Mouse (Mus musculus): ENCODE data around the gene Bpifb9a.
A peak's percentile ranks its signal among the peaks of the same experiment; 100 is the strongest.
"Not testable (repeated sequence)": the region's sequence is repeated elsewhere in the genome, so short reads cannot be mapped to it uniquely, and the experiment has no call there.

Gene Bpifb9a

DNA sequence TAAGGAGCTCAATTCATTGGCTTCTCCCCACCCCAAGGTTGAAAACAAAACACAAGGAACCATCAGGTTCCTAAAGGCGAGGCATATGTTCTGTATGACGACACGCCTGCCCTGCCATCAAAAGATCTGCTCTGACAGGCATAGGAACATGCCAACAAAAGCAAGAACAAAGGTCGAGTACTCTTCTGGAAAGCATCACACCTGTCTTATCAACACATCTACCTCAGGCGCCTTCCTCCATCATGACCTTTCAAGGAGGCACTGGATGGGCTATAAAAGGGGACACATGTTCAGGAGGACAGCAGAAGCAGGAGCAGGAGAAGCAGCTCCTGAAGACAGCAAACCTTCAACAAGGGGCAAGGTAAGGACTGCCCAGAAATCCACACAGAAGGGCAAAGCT lies at the start of gene Bpifb9a:
Gene Bpifb9a, plus strand, starts transcription at position 301 of the 400 bp plus-strand sequence.
- not testable (repeated sequence) for DNase-seq

DNA sequence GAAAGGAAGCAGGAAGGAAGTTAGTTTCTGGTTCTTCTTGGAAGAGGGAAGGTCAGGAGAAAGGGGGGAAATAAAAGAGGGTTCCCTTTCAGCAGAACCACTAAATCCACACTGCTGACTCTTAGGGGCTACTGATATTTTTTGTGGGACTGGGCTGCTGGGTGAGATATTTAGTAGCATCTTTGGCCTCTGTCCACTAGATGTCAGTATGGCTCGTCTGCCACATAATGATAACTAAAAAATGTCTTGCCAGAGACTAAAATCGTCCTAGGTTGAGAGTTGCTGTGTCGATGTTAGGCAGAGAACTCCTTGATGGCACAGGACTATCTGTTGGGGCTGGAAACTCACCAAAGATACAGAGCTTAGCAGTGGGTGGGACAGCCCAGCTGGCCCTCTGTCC lies 48.5 kb upstream of the Bpifb9a start:
- DNase-seq, result no peak

DNA sequence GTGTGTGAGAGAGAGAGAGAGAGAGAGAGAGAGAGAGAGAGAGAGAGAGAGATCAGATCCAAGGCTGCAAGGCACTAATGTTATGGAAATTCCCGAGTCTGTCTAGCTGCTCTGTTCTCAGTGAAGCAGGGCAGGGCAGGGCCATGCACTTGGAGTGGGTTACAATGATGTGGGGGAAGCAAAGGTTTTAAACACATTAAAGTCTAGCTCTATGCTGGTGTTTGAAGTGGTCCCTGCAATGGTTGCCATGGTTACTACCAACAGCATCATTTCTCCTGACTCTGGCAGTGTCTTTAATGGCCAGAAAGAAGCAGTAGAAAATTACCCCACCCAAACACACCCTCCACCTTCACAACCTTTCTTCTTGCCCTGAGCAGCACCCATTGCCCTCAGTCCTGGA lies 46.5 kb upstream of the Bpifb9a start:
- no peak for DNase-seq

DNA sequence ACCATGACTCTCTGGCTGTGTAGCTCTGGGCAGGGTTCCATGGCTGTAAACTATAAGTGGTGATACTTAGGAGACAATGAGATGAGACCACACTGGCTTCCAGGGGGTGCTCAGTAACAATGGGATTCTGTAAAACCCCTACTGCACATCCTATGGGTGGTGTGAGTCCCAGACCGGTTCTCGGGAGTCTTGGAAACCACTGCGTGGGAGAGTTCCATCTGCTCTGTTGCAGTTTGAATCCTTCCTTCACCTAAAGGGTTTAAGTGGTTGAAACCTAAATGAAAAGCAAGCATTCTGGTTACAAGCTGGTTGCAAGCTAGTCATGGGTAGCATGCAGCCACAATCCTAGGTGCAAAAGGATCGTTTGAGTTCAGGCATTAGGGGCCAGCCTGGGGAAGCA lies 45.8 kb upstream of the Bpifb9a start:
- no peak for DNase-seq

GRCm38 (mm10) chr2:154215191-154215590 lies 42.5 kb upstream of the Bpifb9a start:
- DNase-seq, result peak in 1 of 2 experiments; percentile 66

GRCm38 (mm10) chr2:154219950-154220349 lies 37.7 kb upstream of the Bpifb9a start:
- DNase-seq, result no peak

DNA sequence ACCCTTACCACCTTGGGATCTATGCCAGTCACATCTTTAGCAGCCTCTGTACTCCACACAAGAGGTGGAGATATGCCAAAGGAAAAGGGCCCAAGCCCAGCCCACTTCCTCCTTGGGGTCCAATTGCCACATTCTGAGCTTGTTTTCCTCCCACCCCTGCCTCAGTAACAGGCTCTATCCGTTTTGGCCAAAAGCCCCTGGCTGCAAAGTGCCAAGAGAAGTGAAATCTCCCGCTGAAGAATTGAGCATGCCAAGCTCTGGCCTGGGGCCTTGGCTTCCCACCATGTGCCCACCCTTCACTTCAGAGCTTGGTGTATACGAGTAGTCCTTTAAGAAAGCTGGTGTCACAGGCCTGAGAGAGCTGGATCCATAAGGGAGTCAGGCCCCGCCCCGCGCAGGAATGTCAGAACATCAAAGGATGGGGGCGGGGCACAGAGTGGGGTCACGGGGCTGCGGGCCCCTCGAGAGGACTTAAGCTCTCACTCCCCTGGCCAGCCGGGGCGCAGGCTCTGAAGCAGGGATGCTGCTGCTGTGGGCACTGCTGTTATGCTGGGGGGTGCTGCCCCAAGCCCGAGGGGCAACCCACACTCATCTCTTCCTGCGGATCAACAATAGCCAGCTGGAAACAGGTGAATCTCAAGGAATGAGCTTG lies 34.3 kb upstream of the Bpifb9a start, which contains the start of gene Bpifb5:
Gene Bpifb5, plus strand, starts transcription at position 478 of the 652 bp plus-strand sequence.
- no peak for DNase-seq

GRCm38 (mm10) chr2:154223917-154224273 lies 33.8 kb upstream of the Bpifb9a start:
- no peak for DNase-seq

GRCm38 (mm10) chr2:154226991-154227390 lies 30.7 kb upstream of the Bpifb9a start:
- DNase-seq, result no peak

GRCm38 (mm10) chr2:154227830-154228229 lies 29.8 kb upstream of the Bpifb9a start:
- DNase-seq, result no peak

DNA sequence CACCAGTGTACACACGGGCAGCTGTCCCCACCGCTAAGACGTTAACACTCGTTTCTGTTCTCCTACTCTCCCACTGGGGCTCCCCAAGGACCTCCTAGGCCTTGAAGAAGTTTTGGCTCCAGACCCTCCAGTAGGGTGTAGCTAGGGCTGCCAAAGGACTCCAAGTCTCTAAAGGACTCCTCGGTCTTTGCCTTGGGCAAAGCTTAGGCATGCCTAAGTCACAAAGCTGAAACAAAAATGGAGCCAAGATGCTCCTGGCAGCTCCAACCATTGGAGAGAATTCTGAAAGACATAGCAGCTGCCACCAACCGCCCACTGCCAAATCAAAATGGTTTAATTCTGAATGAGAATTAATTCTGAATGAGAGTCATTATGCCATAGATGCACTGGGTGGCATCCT lies 24.2 kb upstream of the Bpifb9a start:
- no peak for DNase-seq

GRCm38 (mm10) chr2:154240771-154241170 lies 16.9 kb upstream of the Bpifb9a start:
- no peak for DNase-seq

- DNase-seq, result not testable (repeated sequence)
Measured at GRCm38 (mm10) chr2:154242726-154243125, 14.9 kb upstream of the Bpifb9a start.

DNA sequence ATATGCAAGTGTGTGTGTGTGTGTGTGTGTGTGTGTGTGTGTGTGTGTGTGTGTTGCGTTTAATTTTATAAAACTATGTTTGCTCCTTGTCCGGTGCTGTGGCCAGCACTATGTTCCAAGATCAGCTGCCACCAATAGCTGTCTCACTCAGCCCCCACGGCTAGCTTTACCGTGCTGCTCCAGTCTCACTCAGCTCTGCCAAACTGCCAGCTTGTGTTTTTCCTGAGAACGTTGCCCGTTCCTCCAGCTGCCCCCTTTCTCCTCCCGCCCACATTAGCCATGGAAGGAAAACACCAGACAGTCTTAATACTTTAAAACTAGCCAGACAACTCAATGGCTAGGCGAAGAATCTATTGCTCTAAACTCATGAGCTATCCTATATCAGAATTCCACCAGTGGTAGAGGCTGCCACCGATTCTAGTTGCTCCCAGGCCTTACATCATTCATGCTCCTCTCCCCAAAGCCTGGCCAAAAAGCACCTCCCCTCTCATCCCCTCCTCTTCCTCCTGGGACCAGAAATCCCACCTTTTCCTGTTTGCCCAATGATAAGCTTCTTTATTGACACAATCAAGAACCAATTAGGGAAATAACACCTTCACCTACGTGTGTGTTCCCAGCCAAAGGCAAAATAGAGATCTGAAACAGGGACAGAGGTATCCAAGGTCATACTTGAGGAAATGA lies 14.2 kb upstream of the Bpifb9a start:
- DNase-seq, result no peak

DNA sequence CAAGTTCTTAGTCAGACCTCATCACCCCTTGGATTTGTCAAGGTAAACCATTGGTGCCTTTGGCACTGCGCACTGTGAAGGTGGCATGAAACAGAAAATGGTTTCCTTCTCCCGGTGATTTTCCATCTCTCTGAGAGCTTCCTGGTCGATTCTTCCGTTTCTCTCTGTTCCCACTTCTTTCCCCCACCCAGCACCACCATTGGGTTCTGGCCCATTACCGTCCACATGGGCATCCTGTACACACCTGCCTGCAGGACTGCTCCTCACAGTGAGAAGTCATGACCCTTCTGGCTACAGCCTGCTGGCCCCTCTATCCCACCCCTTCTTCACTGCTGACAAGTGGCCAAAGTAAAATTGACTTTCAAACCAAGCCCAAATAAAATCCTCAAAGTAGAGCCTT lies 12.3 kb upstream of the Bpifb9a start:
- DNase-seq, result no peak

GRCm38 (mm10) chr2:154255254-154255653 lies 2.4 kb upstream of the Bpifb9a start:
- not testable (repeated sequence) for DNase-seq

DNA sequence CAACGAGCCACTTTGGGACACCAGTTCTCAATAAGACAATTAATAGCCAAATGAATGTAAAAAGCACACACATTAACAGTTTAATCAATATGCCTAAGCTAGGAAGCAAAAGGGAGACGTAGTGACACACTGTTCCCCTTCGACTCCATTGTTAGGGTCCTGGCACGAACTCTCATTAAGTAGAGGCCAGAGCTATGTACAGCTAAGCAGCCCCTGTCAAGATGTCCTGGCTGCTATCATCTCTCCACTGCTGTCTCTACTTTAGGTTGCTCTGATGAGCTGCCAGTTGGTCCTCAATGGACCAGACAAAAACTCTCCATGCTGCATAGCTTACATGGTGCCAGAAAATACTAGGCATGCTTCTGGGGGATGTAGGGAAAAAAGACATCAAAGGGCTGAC lies 1.9 kb upstream of the Bpifb9a start:
- no peak for DNase-seq

- not testable (repeated sequence) for DNase-seq
Measured at GRCm38 (mm10) chr2:154264397-154264796, 6.7 kb downstream of the Bpifb9a start.

GRCm38 (mm10) chr2:154291866-154292265 lies 34.2 kb downstream of the Bpifb9a start:
- not testable (repeated sequence) for DNase-seq

DNA sequence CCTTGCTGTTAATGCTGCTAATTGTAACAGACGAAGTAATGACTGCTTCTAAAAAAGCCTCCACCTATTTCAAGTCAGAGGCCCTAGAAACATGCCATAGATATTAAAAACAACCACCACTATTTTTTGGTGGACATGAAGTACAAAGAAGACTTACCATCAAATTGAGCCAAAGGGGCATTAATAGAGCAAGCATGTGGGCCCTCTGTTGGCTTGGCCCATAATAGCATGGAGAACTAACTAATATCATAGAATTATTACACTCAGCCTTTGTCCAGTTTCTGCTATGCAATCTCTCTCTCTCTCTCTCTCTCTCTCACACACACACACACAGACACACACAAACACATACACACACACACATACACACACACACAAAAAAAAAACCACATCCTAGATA lies 35.2 kb downstream of the Bpifb9a start:
- DNase-seq, result no peak

- DNase-seq, result peak in 1 of 2 experiments; percentile 34
Measured at GRCm38 (mm10) chr2:154294746-154295145, 37.1 kb downstream of the Bpifb9a start.

DNA sequence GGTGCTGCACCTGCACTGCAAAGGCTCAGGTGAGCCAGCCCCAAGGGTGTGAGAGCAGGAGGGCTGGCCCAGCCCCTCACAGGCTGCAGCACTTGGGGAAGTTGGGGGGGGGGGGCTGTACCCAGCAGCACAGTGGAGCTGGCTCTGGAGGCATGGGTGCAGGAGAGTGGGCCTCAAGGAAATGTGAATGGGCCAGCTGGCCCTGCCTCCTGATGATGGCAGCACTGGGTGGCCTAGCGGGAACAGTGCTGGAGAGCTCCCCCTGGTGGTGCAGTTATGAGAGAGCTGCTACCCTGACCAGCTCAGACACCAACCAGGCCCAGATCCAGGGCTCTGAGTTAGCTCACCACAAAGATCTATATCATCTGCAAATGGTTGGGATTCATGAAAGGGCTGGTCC lies 42.8 kb downstream of the Bpifb9a start:
- peak; percentile 30 to 78 for DNase-seq

GRCm38 (mm10) chr2:154301763-154302162 lies 44.1 kb downstream of the Bpifb9a start:
- no peak for DNase-seq

DNA sequence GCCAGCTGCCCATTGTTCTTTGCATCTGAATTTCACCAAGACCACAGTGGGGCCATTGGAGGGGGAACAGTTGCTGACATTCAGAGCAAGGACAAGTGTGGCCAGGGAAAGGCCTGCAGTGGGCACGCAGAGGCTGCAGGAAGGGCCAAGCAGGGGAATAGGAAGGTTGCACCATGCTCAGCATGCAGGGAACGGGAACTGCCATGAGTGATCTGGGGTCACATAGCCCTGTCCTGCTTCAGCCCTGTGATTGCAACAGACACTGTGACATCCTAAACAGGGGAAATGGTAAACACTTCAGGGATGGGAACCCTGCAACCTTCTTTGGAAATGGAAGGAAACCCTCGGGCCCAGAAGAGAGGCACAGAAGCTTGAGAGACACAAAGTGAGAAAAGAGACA lies 47.0 kb downstream of the Bpifb9a start:
- DNase-seq, result not testable (repeated sequence)

GRCm38 (mm10) chr2:154306927-154307326 lies 49.3 kb downstream of the Bpifb9a start, which contains the start of gene Bpifb9b:
Bpifb9b (plus strand) TSS chr2:154307227.
- not testable (repeated sequence) for DNase-seq

Measured in spleen, adult 18-20 months (tissue).